In genomic region chr11:116208660-116209059, GRCm38 (mm10) we compare ENCODE assay signal across 1 mouse cellular context.
TF ChIP-seq lines count a peak whose summit lies in the region.

No protein-coding gene starts in this region.

TF ChIP-seq in ES-E14, 5 proteins besides CTCF, POLR2A, EP300 and RAD21:
- TF ChIP-seq ZNF384 (IDR thresholded peaks at IDR 0.05; ENCODE audit: low read depth, low read length) (peak; percentile 70; the same call in 1 of the 2 replicates), ZC3H11A (IDR thresholded peaks at IDR 0.05; ENCODE audit: borderline replicate concordance, low read depth, low read length) (no peak)
